Mouse (Mus musculus) intestine, postnatal 0 days (tissue): ENCODE data around the gene Cldn13. TPM values are rescaled to one million over a fixed set of nuclear protein-coding genes. Genes with fewer than 3 reads are reported as not detected.
"Not testable (repeated sequence)": the region's sequence is repeated elsewhere in the genome, so short reads cannot be mapped to it uniquely, and the experiment has no call there.

ENCODE experiments used
- ATAC-seq: fragments of 200-750 bp; cut with Nextera tagmentation; 2 replicates; pipeline ENCODE4 v1.8.0; 2017; ENCODE audit warnings: mild to moderate bottlenecking, moderate TSS enrichment, moderate library complexity
- H3K27ac ChIP-seq: fragments of 300-500 bp; sonication (generic); 2 replicates; pipeline ENCODE4 v1.5.1; 2014; ENCODE audit warnings: mild to moderate bottlenecking, low read depth, low read length, moderate library complexity
- H3K27me3 ChIP-seq: fragments of 300-500 bp; sonication (generic); replicated peaks from 2 replicates; pipeline ENCODE4 v1.6.1; 2014; ENCODE audit warnings: low read length, mixed read lengths; ENCODE audit not compliant: control insufficient read depth, insufficient read depth
- H3K36me3 ChIP-seq: fragments of 300-500 bp; sonication (generic); 2 replicates; pipeline ENCODE4 v1.6.1; 2014; ENCODE audit warnings: mild to moderate bottlenecking, moderate library complexity; ENCODE audit not compliant: control insufficient read depth, insufficient read depth
- H3K4me1 ChIP-seq: fragments of 300-500 bp; sonication (generic); replicated peaks from 2 replicates; pipeline ENCODE4 v1.6.1; 2014; ENCODE audit warnings: antibody characterized with exemption, low read length, mixed read lengths; ENCODE audit not compliant: control insufficient read depth, insufficient read depth
- H3K4me2 ChIP-seq: fragments of 300-500 bp; sonication (generic); replicated peaks from 2 replicates; pipeline ENCODE4 v1.6.1; 2014; ENCODE audit warnings: low read depth, mild to moderate bottlenecking, moderate library complexity
- H3K4me3 ChIP-seq: fragments of 300-500 bp; sonication (generic); 2 replicates; pipeline ENCODE4 v1.5.1; 2014; ENCODE audit warnings: low read depth, low read length
- H3K9ac ChIP-seq: fragments of 300-500 bp; sonication (generic); 2 replicates; pipeline ENCODE4 v1.6.1; 2014; ENCODE audit warnings: mild to moderate bottlenecking, low read depth, low read length
- H3K9me3 ChIP-seq: fragments of 300-500 bp; sonication (generic); 2 replicates; pipeline ENCODE4 v1.6.1; 2016; ENCODE audit warnings: mixed run types; ENCODE audit not compliant: control insufficient read depth
- CTCF ChIP-seq: sonication (generic); IDR thresholded peaks from 2 replicates; pipeline ENCODE4 v1.5.1; 2016; ENCODE audit warnings: low read depth, mild to moderate bottlenecking, control low read depth, antibody characterized with exemption, moderate library complexity
- WGBS: fragments of 180-500 bp; shearing (Covaris S2); extraction: QIAGEN DNeasy Blood & Tissue Kit; methylation state at CpG from one replicate; pipeline ENCODE4 v1.1.7; 2014; 5-methylcytosine and 5-hydroxymethylcytosine counted together
- polyA plus RNA-seq: library from polyadenylated mRNA; unstranded; fragments of >200 nt; fragmentation: Nextera tagmentation; extraction: Ambion mirVana; gene quantifications from 2 replicates; pipeline ENCODE4 v1.2.1, GENCODE M21; 2015

Gene Cldn13
- polyA plus RNA-seq, 1 experiment from 2014 or later, result not detected

GRCm38 (mm10) chr5:134936626-134937185, 21.4 kb upstream of the Cldn13 start:
- Histone ChIP-seq H3K4me2 (no peak overlapping the region), H3K36me3 (peaks cover 11% of the 10 kb centered on the region; the same call in 1 of the 2 replicates), H3K27ac (no peak overlapping the region), H3K4me1 (0 out of 2 replicates have a peak, but pooled peaks cover 3% of the 10 kb centered on the region), H3K9ac (no peak overlapping the region), H3K9me3 (no peaks in the 10 kb centered on the region), H3K27me3 (no peaks in the 10 kb centered on the region), H3K4me3 (no peak overlapping the region)
- TF ChIP-seq CTCF, result no peak
- WGBS, result 88% methylated on average over 6 of the region's 6 CpGs
- ATAC-seq, result no peak

DNA sequence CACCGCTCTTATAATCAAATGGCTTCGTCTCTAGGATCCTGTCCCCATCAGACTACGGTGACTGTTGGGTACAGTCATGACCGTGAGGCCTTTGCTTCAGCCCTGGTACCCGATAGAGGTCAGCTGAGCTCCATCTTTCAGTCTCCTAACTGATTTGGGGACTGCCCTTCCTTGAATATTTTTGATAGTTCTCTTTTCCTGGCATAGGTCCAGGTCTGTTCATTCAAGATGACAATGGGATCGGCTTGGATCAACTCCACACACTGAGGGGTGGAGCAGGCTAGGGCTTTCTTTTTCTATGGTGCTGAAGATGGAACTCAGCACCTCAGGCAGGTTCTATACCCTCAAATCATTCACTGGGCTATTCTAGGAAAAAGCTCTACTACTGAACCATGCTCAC, 20.7 kb upstream of the Cldn13 start:
- H3K4me2 ChIP-seq, result no peak overlapping the region
- 92% methylated on average over 6 of the region's 6 CpGs for WGBS
- no peaks in the 10 kb centered on the region for H3K9me3 ChIP-seq
- no peak overlapping the region for H3K27ac ChIP-seq
- H3K4me1 ChIP-seq, result 0 out of 2 replicates have a peak, but pooled peaks cover 3% of the 10 kb centered on the region
- no peak for ATAC-seq
- H3K36me3 ChIP-seq, result peaks cover 11% of the 10 kb centered on the region; the same call in 1 of the 2 replicates
- no peaks in the 10 kb centered on the region for H3K27me3 ChIP-seq
- no peak for TF ChIP-seq CTCF
- no peak overlapping the region for H3K9ac ChIP-seq
- no peak overlapping the region for H3K4me3 ChIP-seq

DNA sequence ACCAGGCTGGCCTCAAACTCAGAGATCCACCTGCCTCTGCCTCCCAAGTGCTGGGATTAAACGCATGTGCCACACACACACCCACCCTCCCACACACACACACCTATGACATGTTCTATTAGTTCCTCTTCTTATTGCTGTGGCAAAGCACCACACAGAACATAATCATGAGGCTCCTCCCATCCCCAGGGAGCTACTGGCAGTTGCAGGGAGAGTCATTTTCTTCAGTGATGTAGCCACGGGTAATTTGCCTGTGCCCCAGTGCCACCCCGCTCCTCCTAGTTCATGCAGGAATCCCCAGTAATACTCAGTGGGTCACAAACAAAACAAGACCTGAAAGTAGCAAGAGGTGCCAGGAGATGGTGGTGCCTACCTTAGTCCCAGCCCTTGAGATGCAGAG, 19.3 kb upstream of the Cldn13 start:
- Histone ChIP-seq H3K4me1 (0 out of 2 replicates have a peak, but pooled peaks cover 3% of the 10 kb centered on the region), H3K36me3 (peaks cover 11% of the 10 kb centered on the region; the same call in 1 of the 2 replicates), H3K9ac (no peak overlapping the region), H3K9me3 (no peaks in the 10 kb centered on the region), H3K27ac (no peak overlapping the region), H3K4me3 (no peak overlapping the region), H3K27me3 (no peaks in the 10 kb centered on the region), H3K4me2 (no peak overlapping the region)
- TF ChIP-seq CTCF, result no peak
- WGBS, result 92% methylated on average over 3 of the region's 3 CpGs
- no peak for ATAC-seq

DNA sequence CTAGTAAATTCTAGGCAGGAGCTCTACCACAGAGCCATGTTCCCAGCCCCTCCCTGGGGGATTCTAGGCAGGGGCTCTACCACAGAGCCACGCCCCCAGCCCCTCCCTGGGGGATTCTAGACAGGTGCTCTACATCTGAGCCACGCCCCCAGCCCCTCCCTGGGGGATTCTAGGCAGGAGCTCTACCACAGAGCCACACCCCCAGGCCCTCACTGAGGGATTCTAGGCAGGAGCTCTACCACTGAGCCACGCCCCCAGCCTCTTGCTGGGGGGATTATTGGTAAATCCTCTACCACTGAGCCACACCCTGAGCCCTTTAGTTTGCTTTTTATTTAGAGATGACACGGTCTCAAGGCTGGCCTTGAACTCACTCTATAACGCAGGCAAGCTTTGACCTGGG, 18.4 kb upstream of the Cldn13 start:
- peaks cover 11% of the 10 kb centered on the region; the same call in 1 of the 2 replicates for H3K36me3 ChIP-seq
- not testable (repeated sequence) for ATAC-seq, H3K4me2 ChIP-seq, H3K9ac ChIP-seq, H3K27me3 ChIP-seq, H3K4me1 ChIP-seq, H3K4me3 ChIP-seq, H3K27ac ChIP-seq, H3K9me3 ChIP-seq
- WGBS, result 91% methylated on average over 5 of the region's 5 CpGs

GRCm38 (mm10) chr5:134933281-134933680, 18.0 kb upstream of the Cldn13 start:
- Histone ChIP-seq H3K9ac (no peak overlapping the region), H3K36me3 (peaks cover 11% of the 10 kb centered on the region; the same call in 1 of the 2 replicates), H3K27me3 (no peaks in the 10 kb centered on the region), H3K4me2 (peak overlapping the region; percentile 91), H3K4me3 (no peak overlapping the region), H3K4me1 (0 out of 2 replicates have a peak, but pooled peaks cover 3% of the 10 kb centered on the region), H3K9me3 (no peaks in the 10 kb centered on the region), H3K27ac (no peak overlapping the region)
- TF ChIP-seq CTCF, result no peak
- WGBS, result 85% methylated on average over 8 of the region's 8 CpGs
- no peak for ATAC-seq

- peak overlapping the region; percentile 95 for H3K27ac ChIP-seq
- H3K27me3 ChIP-seq, result no peaks in the 10 kb centered on the region
- H3K36me3 ChIP-seq, result peaks cover 11% of the 10 kb centered on the region; the same call in 1 of the 2 replicates
- peak overlapping the region; percentile 74; the same call in 1 of the 2 replicates for H3K9ac ChIP-seq
- peak; percentile 74 for TF ChIP-seq CTCF
- H3K4me3 ChIP-seq, result peak overlapping the region; percentile 78
- 0 out of 2 replicates have a peak, but pooled peaks cover 3% of the 10 kb centered on the region for H3K4me1 ChIP-seq
- peak; percentile 65 for ATAC-seq
- 43% methylated on average over 9 of the region's 9 CpGs for WGBS
- peak overlapping the region; percentile 91 for H3K4me2 ChIP-seq
- no peaks in the 10 kb centered on the region for H3K9me3 ChIP-seq
Observed at GRCm38 (mm10) chr5:134932903-134933276, 17.6 kb upstream of the Cldn13 start.
